Mouse (Mus musculus) lung, postnatal 4 days (tissue): ENCODE measurements around the gene D17H6S53E.
A peak's percentile ranks its signal among the peaks of the same experiment; 100 is the strongest.

Experiments used
- DNase-seq, 2 experiments: peaks; one replicate each; pipeline ENCODE4 v3.0.0; 2021

Gene D17H6S53E

DNA sequence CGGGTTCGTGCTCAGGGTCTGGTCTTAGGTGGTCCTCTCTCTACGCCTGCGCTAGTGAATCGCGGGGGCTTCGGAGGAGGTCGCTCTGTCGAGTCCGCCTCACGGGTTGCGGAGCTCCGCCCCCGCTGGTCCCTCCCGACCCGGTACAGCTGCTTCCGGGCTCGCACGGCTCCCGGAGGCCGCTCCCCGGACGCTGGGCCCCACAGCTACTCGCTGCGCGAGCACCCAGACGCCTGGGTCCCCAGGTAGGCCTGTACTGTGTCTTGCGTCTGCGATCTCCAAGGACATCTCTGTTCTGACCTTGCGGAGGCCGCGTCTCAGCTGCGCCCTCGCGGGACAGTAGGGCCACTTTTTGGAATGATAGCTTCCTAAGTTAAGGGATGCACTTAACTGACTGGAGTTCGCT is at the start of gene D17H6S53E:
D17H6S53E (plus strand) TSS at position 168 of the 406 bp plus-strand sequence.
- peak; percentile 85 to 88 for DNase-seq

DNA sequence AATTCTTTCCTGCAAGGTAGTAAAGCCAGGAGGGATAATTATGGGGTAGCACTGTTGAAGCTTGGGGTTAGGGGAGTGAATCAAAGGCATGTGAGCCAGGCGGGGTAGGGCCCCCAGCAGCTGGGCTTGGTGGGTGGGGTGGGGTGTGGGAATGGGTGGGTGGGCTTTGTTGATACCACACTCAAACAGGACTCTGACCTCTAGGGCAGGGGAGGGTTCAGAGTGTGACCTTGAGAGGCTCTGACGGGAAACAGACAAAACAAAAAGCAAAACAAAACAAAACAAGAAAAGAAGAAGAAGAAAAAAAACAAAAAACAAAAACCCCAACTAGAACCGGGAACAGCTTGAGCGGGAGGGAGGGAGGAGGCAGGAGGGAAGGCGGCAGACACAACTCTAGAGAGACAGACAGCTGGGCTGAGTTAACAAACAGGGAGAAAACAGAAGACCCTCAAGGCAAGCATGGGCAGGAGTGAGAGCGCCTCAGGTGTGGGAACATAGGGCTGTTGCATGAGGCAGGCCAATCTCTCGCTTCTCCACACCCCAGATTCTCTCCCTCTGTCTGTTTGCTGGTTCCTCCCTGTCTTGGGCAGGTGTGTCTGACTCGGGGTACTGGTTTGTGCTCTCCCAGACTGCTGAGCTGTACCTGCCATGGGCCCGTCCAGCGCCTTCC is 49.5 kb upstream of the D17H6S53E start, which contains the start of gene Ly6g6e:
Ly6g6e (plus strand) TSS at position 396 of the 670 bp plus-strand sequence.
- no peak for DNase-seq

DNA sequence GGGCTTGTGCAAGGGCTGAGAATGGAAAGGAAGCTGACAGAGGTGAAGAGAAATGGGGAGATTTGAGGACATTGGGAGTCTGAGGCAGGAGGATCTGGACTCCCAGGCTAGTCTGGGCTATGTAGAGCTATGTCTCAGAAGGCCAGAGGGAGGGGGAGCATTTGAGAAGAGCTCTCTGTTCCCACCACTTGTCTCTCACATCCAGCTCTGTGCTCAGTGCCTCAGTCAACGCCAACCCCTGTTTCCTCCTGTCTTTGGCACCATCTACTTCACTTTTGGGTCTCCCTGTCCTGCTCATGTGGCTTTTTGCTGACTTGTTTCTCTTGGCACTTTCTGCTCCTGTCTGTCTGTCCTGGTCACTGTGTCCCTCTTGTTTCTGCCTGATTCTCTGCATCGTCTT is 48.9 kb upstream of the D17H6S53E start:
- no peak for DNase-seq

DNA sequence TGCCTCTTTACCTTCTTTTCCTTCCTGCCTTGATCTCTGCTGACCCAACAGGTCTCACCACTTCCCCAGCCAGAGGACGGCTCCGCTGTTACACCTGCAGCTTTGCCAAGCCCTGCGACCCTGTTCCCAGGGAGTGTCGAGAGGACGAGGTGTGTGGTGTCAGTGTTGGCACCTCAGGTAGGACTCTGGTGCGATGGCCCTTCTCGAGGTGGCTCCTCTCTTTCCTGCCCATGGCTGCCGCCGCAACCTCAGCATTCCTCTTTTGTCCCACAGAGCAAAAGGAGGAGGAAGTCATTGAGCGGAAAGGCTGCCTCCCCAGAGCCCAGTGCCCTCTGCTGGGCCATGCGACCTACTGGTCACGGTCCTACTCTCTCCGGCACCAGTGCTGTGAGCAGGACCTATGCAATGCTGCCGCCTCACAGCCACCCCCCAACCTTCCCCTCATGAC is 48.4 kb upstream of the D17H6S53E start, which contains the start of gene Ly6g6d:
Ly6g6d (minus strand) TSS at position 280 of the 448 bp plus-strand sequence.
- DNase-seq, result peak; percentile 82

DNA sequence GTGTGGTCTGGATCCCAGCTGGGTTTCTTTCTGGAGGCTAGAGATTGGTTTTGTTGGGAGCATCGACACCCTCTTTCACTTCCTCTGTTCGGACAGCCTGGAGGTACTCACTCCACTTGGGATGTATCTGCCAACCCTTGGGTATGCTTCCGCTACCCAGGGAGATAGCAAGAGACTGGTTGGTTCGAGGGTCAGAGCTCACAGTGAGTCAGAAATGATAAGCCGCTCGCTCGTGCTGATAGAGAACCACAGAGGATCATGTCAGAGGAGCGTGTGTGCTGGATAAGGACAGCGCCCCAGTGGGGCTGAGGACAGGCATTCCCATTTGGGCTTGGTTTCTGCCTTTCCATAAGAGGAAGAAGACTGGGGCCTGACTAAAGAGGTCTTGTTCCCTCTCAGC is 46.4 kb upstream of the D17H6S53E start:
- no peak for DNase-seq

DNA sequence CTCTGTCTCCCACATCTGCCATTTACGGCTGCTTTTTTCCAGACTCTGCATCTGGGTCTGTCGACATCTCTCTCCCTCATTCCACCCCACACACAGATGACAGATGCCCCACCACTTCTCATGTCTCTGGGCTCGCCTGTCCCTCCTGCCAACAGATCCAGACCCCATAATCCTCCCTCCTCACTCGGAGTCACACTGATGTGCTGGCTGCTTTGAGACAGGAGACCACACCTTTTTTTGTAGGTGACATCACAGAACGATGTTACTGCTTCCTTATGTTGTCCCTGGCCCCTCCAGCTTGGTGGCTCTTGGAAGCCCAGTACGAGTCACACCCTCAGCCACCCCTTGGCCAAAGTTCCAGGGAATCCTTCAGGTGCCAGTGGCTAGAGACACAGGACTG is 45.9 kb upstream of the D17H6S53E start:
- no peak for DNase-seq

DNA sequence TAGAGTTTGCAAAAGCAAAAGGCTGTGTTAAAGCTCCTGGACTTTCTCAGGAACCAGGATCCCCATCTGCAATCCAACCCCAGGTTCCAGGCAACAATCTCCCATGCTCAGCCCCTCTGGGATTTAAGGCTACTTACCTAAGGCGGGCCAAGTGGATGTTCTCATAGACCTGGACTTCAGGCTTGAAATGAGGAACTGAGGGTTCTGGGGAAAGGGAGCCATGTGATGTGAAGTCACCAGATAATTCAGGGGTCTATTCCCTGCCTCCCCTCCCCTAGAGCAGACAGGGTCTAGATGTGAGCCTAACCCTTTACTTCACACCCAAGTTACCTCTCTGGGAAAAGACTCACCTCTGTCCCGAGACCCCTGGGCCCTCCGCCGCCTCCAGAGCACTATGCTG is 45.5 kb upstream of the D17H6S53E start:
- no peak for DNase-seq

DNA sequence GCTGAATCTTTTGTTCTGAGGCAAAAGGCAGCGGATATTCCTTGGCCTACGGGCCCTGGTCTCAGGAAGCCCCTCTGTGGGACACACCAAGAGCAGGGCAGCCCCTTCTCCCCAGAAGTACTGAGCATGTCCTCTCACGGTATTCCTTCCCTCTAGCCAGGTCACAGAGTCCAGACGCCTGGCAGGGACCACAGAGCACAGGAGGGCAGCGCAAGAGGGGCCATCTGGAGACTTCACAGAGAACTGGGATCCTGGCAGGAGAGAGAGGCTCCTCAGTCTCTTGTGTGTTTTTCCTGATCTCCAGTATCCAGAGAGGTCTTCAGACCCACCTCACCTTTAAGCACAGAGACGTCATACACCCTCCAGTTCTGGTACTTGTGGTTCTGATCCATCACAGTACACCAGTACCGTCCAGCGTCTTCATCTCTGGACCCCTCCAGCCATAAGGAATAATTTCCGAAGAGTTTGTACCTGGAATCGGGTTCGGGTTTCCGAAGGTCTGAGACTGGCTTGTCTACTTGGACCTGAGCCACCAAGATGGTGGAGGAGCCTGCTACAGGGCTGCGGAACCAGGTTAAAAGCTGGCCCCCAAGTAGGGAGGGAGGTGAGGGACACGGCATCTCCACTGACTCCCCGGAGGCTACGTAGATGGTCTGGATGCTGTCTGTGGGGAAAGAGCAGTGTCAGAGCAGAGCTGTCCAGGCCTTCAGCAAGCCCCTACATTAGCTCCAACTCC is 43.2 kb upstream of the D17H6S53E start:
- no peak for DNase-seq

DNA sequence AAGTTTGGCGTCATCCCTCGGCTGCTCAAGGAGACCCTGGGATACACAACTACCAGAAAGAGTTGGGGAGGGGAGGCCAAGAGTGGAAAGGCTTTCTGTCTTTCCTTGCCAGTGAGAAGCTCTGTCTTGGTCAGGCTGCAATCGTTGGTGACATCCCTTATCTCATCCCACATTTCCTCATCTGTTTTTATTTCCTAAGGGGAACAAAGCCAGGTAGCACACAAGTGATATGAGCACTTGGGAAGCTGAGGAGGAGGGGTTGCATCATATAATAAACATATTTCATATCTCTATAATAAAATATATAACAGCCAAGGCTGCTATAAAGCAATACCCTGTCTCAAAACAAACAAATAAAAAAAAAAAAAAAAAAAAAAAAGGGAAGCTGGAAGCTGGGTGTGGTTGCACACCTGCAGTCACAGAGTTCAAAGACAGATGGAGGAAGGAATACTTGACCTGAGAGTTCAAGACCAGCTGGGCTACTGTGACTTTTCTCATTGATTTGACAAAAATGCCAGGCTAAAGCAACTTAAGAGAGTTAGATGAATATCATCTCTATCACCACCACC is 42.2 kb upstream of the D17H6S53E start:
- no peak for DNase-seq

DNA sequence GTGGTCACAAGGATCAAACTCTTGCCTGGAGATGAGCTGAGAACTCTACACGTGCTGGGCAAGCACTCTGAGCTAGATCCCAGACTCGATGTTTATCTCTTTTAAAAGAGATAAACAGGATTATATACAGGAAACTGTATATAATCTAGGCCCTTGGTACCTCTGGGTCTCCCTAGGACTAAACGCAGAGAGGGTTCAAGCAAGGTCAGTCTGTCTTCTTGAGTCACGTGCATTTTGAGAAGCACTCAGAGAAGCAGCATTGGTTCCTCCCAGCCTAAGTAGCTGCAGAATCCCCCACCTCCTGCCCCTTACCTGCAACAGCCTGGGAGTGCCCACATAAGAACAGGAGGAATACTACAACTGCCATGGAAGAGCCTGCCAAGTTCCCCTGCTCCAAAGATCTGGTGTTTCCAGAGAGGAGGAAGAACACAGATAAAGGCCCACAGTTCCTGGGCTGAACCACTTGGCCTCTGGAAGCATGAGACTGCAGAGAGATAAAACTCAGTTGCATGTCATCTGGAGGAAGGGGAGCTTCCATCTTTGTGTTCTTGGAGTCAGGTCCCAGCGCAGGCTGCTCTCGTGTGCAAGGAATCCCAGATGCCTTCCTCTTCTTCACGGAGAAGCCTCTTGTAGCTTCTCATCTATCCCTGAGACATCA is 40.8 kb upstream of the D17H6S53E start, which contains the start of gene Ly6g6f:
Ly6g6f (minus strand) TSS at position 403 of the 658 bp plus-strand sequence.
- DNase-seq, result no peak

DNA sequence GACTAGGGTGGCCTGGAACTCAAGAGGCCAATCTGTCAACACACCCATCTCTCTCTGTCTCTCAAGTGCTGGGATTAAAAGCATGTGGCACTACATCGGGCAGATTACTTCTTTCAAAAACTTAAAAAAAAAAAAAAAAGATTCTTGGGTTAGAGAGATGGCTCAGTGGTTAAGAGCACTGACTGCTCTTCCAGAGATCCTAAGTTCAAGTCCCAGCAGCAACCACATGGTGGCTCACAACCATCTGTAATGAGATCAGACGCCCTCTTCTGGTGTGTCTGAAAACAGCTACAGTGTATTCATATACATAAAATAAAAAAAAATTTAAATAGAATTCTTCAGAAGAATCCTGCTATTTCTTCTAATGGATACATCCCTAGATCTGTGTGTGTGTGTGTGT is 38.0 kb upstream of the D17H6S53E start:
- no peak for DNase-seq

DNA sequence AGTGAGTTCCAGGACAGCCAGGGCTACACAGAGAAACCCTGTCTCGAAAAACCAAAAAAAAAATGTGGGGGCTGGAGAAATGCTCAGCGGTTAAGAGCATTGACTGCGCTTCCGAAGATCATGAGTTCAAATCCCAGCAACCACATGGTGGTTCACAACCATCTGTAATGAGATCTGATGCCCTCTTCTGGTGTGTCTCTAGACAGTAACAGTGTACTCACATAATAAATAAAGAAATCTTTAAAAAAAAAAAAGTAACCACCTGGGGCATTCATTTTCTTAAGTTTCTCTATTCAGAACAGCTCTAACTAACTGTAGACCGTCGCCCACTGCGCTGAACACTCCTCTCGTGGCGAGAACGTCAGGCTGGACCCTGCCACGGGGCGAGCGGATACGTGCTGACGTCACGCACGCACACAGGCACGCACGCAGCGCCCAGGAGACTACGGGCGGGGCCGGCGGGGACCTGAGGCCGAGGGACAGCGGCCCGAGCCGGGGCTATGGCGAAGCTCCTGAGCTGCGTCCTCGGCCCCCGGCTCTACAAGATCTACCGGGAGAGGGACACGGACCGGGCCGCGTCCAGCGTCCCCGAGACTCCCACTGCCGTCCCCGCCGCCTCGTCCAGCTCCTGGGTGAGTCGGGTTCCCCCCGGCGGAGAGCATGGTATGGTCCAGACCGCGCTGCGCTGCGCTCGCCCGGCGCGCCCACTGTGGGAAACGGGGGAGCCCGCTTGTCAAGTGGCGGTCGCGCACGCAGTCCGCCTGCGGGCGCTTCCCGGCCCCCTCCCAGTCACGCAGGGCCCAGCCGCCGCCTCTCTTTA is 37.1 kb upstream of the D17H6S53E start, which contains the start of gene Abhd16a:
Abhd16a (plus strand) TSS at position 439 of the 820 bp plus-strand sequence.
- peak; percentile 96 to 97 for DNase-seq

DNA sequence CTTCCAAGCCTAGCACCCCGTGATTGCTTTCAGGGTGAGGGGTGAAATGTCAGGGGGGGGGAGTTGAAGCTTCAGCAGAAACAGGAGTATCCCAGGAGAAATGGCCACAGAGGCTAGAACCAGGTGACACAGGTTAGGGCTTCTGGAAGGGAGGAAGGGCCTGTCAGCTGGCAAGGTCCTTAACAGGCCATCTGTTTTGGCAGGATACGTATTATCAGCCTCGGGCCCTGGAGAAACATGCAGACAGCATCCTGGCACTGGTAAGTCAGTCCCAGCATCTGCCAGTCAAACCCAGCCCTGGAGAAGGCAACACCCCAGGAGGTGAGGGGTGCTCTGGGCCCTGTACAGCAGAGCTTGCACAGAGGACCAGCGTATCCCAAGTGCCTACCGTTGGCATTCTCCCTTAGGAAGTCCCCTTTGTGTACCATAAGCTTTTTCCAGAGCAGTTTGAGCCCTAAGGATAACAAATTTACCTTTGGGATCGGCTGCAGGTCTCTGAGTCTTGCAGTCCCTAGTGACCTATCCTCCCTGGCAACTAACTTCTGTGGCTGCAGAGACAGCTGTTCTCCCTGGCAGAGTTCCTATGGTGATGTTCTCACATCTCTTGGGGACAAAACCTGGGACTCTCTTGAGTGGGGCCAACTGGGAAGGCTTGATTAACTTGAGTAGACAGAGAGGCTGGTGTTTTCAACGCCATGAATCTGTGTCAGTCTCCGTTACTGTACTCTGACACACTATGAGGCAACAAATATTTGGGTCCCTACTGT is 35.8 kb upstream of the D17H6S53E start:
- DNase-seq, result no peak

DNA sequence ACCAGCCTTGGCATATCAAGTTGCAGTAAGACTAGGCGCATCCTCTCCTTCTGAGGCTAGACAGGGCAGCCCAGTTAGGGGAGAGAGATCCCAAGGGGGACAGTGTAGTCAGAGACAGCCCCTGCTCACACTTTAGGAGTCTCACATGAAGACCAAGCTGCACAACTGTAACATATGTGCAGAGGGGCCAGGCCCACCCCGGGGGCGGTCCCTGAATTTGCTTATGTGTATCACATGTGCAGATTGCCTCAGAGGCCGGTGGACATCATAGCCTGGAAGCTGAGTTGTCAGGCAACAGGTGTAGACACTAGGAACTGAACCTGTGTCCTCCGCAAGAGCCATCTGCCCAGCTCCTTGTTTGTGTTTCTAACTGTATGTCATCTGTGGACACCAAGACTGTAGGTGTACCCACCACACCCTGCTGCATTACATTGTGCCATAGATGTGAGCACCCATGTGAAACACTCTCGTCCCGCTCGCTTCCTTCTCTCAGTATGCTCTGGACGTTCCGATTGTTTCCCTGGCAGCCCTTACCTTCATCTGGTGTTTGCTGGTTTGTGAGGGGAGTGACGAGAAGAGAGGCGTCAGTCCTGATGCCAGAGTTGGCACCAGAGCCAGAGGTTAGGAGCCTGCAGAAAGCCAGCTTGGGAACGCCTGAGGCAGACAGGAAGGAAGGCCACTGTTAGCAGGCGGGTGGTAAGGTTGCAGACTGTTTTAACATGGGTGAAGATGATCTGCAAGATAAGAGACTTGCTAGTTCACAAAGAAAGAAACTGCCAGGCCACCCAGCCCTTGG is 33.6 kb upstream of the D17H6S53E start:
- peak in 1 of 2 experiments; percentile 55 for DNase-seq

DNA sequence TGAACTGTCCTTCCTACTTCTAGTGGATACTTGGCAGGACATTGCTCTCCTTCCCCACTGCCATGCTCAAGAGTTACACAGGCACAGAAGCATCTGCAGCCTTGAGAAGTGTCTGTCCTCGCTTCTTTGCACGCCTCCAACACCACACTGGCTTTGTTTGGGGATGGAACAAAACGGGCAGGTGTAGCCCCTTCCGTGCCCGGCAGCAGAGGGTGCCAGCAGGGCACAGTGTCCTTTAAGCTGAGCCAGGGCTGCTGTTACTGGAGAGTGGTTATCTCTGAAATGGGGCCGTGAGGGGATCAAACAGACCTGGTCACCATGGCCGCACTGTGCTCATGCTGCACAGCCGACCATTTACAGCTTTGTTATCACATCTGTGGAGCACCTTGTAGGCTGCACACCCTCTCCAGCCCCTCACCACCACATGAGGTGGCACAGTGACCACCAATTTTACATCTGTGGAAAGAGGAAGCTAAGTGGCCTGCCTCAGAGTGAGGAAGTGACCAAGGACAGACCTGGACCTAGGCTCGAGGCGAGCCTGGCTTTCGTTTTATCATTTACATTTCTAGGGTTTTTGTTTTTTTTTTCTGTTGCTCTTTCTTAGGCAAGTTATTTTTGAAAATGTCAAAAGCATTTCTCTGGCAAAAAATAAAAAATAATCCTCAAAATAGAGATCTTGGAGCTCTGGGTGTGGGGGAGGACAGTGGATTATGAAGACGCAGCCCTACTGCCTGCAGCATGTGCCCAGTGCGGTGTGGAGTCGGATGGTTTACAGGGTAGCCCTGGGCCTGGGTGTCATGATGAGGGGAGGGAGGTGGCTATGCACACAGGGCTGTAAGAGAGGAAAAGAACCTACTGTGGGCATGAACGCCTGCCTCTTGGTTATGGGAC is 31.5 kb upstream of the D17H6S53E start:
- DNase-seq, result no peak

DNA sequence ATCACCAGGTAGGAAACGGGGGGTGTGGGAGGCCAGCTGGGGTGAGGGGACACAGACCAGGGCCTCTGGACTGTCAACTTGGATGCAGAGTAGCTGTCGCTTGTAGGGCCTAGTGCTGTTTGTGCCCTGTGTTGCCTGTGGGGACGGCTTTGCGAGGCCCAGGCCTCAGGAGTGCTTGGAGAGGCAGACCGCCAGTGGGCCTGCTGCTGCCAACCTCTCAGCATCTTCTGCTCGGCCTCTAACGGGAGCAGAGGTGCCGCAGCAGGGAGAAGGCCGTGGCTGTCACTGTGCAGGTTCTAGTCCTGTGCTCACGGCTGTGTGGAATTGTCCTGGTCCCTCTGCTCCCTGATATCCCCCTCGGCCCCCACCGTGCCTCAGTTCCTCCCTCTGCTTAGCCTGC is 29.6 kb upstream of the D17H6S53E start:
- no peak for DNase-seq

DNA sequence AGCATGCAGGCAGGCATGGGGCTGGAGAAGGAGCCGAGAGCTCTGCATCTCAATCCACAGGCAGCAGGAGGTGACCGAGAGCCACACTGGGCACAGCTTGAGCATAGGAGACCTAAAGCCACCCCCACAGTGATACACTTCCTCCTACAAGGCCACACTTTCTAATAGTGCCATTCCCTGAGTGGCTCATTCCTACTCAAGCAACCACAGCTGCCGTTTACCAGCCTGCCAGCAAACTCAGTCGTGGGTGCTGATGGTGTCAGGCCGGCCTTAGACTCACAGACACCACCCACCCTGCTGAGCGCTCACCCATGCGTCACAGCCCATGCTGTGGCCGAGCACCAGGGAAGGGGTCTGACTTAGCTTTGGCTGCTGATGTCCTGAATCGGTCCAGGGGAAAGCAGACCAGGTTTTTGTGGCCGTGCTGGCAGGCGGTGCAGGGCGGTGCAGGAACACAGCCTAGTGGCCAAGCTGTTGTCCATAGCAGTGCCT is 29.0 kb upstream of the D17H6S53E start:
- DNase-seq, result peak; percentile 20 to 39

DNA sequence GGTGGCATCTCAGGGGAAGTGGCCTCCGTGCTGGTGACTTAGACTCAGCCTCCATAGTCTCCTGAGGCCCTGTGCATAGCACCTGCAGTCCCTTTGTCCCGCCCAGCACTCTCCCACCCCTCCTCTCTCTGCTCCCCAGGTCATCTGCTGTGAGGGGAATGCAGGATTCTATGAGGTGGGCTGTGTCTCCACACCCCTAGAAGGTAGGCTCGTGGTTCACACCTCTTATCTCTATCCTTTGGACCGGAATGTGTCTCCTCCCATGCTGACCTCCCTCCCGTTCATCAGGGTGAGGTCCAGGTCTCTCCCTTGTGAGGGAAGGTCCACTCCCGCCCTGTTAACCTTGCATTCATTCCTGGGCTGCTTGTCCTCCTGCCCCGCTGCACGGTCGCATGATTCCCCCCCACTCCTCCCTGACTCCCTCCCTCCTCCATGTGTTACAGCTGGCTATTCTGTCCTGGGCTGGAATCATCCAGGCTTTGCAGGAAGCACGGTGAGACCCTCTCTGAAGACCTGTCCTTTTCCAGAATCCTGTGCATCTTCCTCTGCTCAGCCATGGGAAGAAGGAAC is 25.9 kb upstream of the D17H6S53E start:
- no peak for DNase-seq

DNA sequence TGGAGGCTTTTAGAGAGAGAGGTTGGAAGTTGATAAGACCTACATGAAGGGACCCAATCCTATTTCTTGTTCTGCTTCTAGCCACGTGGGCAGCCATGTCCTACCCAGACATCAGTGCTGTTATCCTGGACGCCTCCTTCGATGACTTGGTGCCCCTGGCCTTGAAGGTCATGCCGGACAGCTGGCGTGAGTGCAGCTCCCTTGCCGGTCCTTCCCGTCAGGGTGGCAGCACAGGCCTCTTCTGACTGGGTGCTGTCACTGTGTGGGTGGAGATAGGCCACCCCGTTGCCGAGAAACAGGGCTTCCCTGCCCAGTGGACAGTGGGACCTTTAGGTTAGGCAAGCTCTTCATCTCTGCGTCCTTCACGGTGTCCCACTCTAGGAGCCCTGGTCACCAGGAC is 25.0 kb upstream of the D17H6S53E start:
- no peak for DNase-seq
